Comparison of ENCODE assay signal across 16 mouse cellular contexts in the genomic region with DNA sequence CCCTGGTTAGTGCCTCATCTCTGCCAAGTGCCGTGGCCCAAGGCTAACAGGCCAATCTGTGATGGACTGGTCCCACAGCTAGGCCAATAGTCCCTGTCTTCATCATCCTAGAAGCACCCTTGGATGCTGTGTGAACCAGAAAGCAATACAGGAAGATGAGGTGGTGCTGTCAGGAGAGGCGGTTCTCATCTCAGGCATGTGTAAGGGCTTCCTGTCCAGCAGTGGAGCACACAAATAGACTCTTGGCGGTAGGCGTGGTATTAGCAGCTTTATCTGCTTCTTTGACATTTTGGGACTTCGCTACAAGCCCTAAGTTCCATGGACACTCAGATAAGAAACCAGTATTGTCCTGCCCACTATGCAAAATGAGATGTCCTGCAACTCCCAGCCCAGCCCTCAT. TPM values are rescaled to one million over a fixed set of nuclear protein-coding genes. Genes with fewer than 3 reads are reported as not detected.
"Had no signal": no experiment of that assay in that cellular context is flagged by ENCODE, and none has a peak within 500 bp of the region (broad histone marks: within the 10 kb centered on the region; RNA-seq: fewer than 3 reads in every experiment).

No protein-coding gene starts in this region.

- H3K36me3 ChIP-seq: limb, embryonic 12.5 days; liver, embryonic 13.5 days; lung, embryonic 15.5 days; midbrain, embryonic 13.5 days had no signal

- H3K9me3 ChIP-seq: limb, embryonic 12.5 days; liver, embryonic 13.5 days; lung, embryonic 15.5 days; megakaryocyte, embryonic 14.5 days; midbrain, embryonic 13.5 days had no signal

- H3K9ac ChIP-seq: limb, embryonic 12.5 days; liver, embryonic 13.5 days; liver, postnatal 0 days; lung, embryonic 15.5 days; midbrain, embryonic 13.5 days had no signal

- H3K27ac ChIP-seq: layer of hippocampus, adult 2 months; limb, embryonic 12.5 days; liver, embryonic 13.5 days; lung, embryonic 15.5 days; macrophage; midbrain, embryonic 13.5 days had no signal

- H3K4me2 ChIP-seq: limb, embryonic 12.5 days; liver, embryonic 13.5 days; lung, embryonic 15.5 days; midbrain, embryonic 13.5 days had no signal

- H3K4me3 ChIP-seq: layer of hippocampus, adult 2 months; limb, embryonic 12.5 days; liver, embryonic 13.5 days; lung, embryonic 15.5 days; midbrain, embryonic 13.5 days had no signal

- ATAC-seq: liver, postnatal 0 days; midbrain, embryonic 13.5 days had no signal

- DNase-seq: kidney, postnatal 10 days; kidney, postnatal 4 days; liver; liver, embryonic 13.5 days; liver, postnatal 0 days; lung, postnatal 14 days; right cerebral cortex, adult 18-20 months; right cerebral cortex, postnatal 25 days; thymus, adult 18-20 months; thymus, postnatal 14 days had no signal

RNA-seq across cellular contexts. Expression of gene Hist3h2ba, which starts 48.8 kb away (rescaled TPM):
- polyA plus RNA-seq: macrophage had no signal
